Mouse (Mus musculus): ENCODE results near the gene Vps54. TPM values are rescaled to one million over a fixed set of nuclear protein-coding genes. Genes with fewer than 3 reads are reported as not detected.
"Not testable (repeated sequence)": the region's sequence is repeated elsewhere in the genome, so short reads cannot be mapped to it uniquely, and the experiment has no call there.

The Vps54 gene
- 8.4 and 8.8 TPM in 2 replicates for polyA plus RNA-seq (2014; fragmentation: Nextera tagmentation; extraction: Ambion mirVana)

DNA sequence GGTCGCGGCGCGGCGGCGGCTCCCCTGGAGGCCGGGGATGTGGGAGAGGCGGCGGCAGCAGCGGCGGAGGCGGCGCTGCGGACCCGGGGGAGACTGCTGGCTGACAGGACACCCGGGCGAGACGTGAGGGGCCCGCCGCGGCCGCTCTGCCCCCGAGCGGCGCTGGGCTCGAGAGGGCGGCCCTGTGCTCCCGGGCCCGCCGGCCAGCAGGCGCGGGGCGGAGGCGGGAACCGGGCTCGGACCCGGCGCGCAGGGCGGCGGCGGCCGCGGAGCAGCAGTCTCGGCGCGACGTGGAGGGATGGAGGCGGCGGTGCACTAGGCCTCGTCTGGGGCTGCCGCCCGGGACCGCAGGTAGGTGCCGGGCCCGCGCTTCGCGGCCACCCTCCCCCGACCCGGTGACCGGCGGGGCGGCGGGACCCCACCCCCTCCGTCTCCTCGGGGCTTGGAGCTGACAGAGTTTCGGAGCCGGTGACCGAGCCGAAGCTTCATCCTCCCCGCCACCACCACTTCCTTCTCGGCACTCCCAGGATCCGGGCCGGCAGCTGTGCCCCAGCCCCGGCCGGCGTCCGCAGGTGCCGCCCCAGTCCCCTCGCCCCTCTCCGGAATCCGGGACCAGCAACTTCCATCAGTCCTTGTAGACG is at the start of gene Vps54:
Gene Vps54, plus strand, starts transcription at position 261 of the 641 bp plus-strand sequence.
- peak within 1 kb of the TSS; percentile 99 for H3K9ac ChIP-seq (ENCODE audit: low read length)
- H3K36me3 ChIP-seq (ENCODE audit: control insufficient read depth, insufficient read depth, low read length): no peaks in the 10 kb centered on the region
- no peaks in the 10 kb centered on the region for H3K9me3 ChIP-seq (replicated peaks; ENCODE audit: control insufficient read depth, low read length)
- peaks cover 9% of the 10 kb centered on the region for H3K4me1 ChIP-seq (ENCODE audit: control insufficient read depth, insufficient read depth, low read length)
- DNase-seq (ENCODE audit: low spot score): peak; percentile 49
- peak within 1 kb of the TSS; percentile 80 for H3K4me3 ChIP-seq (ENCODE audit: low read depth, low read length)
- peak; percentile 87 for ATAC-seq
- no peaks in the 10 kb centered on the region for H3K27me3 ChIP-seq (replicated peaks; ENCODE audit: control insufficient read depth, insufficient read depth, low read length)
- H3K4me2 ChIP-seq (ENCODE audit: low read length): peak within 1 kb of the TSS; percentile 67
- under 1% methylated on average over 38 of the region's 84 CpGs for WGBS
- H3K27ac ChIP-seq (ENCODE audit: low read depth, low read length): peak within 1 kb of the TSS; percentile 97

DNA sequence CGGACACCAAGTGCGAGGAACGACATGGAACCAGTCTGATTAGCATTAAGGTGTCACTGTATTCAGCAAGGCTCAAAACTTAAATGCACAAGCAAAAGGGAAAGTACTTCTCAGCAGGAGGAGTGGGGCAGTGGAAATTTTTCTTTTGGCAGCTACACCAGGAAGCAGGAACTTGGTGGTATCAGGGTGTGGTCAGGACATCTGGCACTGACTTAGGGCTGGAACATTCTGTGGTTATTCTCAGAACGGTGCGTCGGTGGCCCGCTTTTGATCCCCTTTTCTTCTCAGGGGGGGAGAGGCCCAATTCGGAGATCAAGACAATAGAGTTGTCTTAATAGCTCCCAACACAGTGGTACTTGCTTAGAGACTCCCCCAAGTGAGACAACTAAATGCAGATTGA is 47.3 kb upstream of the Vps54 start:
- not testable (repeated sequence) for H3K9me3 ChIP-seq (replicated peaks; ENCODE audit: control insufficient read depth, low read length); H3K36me3 ChIP-seq (ENCODE audit: control insufficient read depth, insufficient read depth, low read length); H3K27ac ChIP-seq (ENCODE audit: low read depth, low read length); H3K4me1 ChIP-seq (ENCODE audit: control insufficient read depth, insufficient read depth, low read length); H3K4me2 ChIP-seq (ENCODE audit: low read length); H3K9ac ChIP-seq (ENCODE audit: low read length); ATAC-seq; H3K4me3 ChIP-seq (ENCODE audit: low read depth, low read length); DNase-seq (ENCODE audit: low spot score); H3K27me3 ChIP-seq (replicated peaks; ENCODE audit: control insufficient read depth, insufficient read depth, low read length)
- 92% methylated on average over 8 of the region's 8 CpGs for WGBS

DNA sequence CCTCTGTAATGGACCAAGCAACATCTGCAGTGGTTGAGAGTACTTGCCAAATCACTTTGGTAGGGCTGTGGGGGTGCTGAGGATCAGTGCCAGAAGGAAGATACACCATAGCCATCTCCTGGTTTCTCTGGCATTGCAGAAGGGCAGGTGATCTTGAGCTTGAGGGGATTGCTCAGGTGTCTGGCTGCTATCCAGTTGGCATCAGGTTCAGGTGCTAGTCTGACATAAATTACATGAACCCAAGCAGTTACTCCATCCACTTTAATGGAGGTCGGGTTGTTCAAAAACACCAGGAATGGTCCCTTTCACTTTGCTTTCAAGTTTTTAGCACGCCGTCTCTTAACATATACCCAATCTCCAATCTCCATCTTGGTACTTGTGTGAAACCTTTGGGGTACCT is 44.2 kb upstream of the Vps54 start:
- Histone ChIP-seq H3K27ac (ENCODE audit: low read depth, low read length) (no peak overlapping the region), H3K4me2 (ENCODE audit: low read length) (no peak overlapping the region), H3K36me3 (ENCODE audit: control insufficient read depth, insufficient read depth, low read length) (no peaks in the 10 kb centered on the region), H3K4me3 (ENCODE audit: low read depth, low read length) (no peak overlapping the region), H3K9ac (ENCODE audit: low read length) (no peak overlapping the region), H3K27me3 (replicated peaks; ENCODE audit: control insufficient read depth, insufficient read depth, low read length) (no peaks in the 10 kb centered on the region), H3K9me3 (replicated peaks; ENCODE audit: control insufficient read depth, low read length) (no peaks in the 10 kb centered on the region), H3K4me1 (ENCODE audit: control insufficient read depth, insufficient read depth, low read length) (no peaks in the 10 kb centered on the region)
- ATAC-seq (no peak), DNase-seq (ENCODE audit: low spot score) (no peak)
- WGBS: 95% methylated on average over 3 of the region's 3 CpGs

- H3K9ac ChIP-seq (ENCODE audit: low read length): no peak overlapping the region
- 59% methylated on average over 2 of the region's 2 CpGs for WGBS
- ATAC-seq (no peak), DNase-seq (ENCODE audit: low spot score) (no peak)
- no peaks in the 10 kb centered on the region for H3K9me3 ChIP-seq (replicated peaks; ENCODE audit: control insufficient read depth, low read length)
- H3K4me2 ChIP-seq (ENCODE audit: low read length): no peak overlapping the region
- no peaks in the 10 kb centered on the region for H3K4me1 ChIP-seq (ENCODE audit: control insufficient read depth, insufficient read depth, low read length)
- no peaks in the 10 kb centered on the region for H3K27me3 ChIP-seq (replicated peaks; ENCODE audit: control insufficient read depth, insufficient read depth, low read length)
- no peaks in the 10 kb centered on the region for H3K36me3 ChIP-seq (ENCODE audit: control insufficient read depth, insufficient read depth, low read length)
- no peak overlapping the region for H3K4me3 ChIP-seq (ENCODE audit: low read depth, low read length)
- no peak overlapping the region for H3K27ac ChIP-seq (ENCODE audit: low read depth, low read length)
Observed at GRCm38 (mm10) chr11:21209046-21209445, 30.0 kb upstream of the Vps54 start.

GRCm38 (mm10) chr11:21209701-21210100 is 29.4 kb upstream of the Vps54 start:
- DNase-seq (ENCODE audit: low spot score); ATAC-seq; H3K9ac ChIP-seq (ENCODE audit: low read length); H3K27ac ChIP-seq (ENCODE audit: low read depth, low read length); H3K4me2 ChIP-seq (ENCODE audit: low read length); H3K4me1 ChIP-seq (ENCODE audit: control insufficient read depth, insufficient read depth, low read length); H3K9me3 ChIP-seq (replicated peaks; ENCODE audit: control insufficient read depth, low read length); H3K36me3 ChIP-seq (ENCODE audit: control insufficient read depth, insufficient read depth, low read length); H3K27me3 ChIP-seq (replicated peaks; ENCODE audit: control insufficient read depth, insufficient read depth, low read length); H3K4me3 ChIP-seq (ENCODE audit: low read depth, low read length): not testable (repeated sequence)
- 92% methylated on average over 9 of the region's 9 CpGs for WGBS

GRCm38 (mm10) chr11:21217419-21217818 is 21.7 kb upstream of the Vps54 start:
- WGBS: 82% methylated on average over 3 of the region's 3 CpGs
- DNase-seq (ENCODE audit: low spot score): no peak
- H3K4me3 ChIP-seq (ENCODE audit: low read depth, low read length): no peak overlapping the region

GRCm38 (mm10) chr11:21219281-21219680 is 19.8 kb upstream of the Vps54 start:
- Histone ChIP-seq H3K4me3 (ENCODE audit: low read depth, low read length) (no peak overlapping the region), H3K4me1 (ENCODE audit: control insufficient read depth, insufficient read depth, low read length) (no peaks in the 10 kb centered on the region)
- ATAC-seq: no peak

More at GRCm38 (mm10) chr11:21217419-21217818, 21.7 kb upstream of the Vps54 start:
- H3K27ac ChIP-seq (ENCODE audit: low read depth, low read length): no peak overlapping the region
- no peak overlapping the region for H3K4me2 ChIP-seq (ENCODE audit: low read length)
- no peaks in the 10 kb centered on the region for H3K36me3 ChIP-seq (ENCODE audit: control insufficient read depth, insufficient read depth, low read length)
- no peaks in the 10 kb centered on the region for H3K4me1 ChIP-seq (ENCODE audit: control insufficient read depth, insufficient read depth, low read length)
- H3K9ac ChIP-seq (ENCODE audit: low read length): no peak overlapping the region
- no peaks in the 10 kb centered on the region for H3K27me3 ChIP-seq (replicated peaks; ENCODE audit: control insufficient read depth, insufficient read depth, low read length)
- no peak for ATAC-seq
- H3K9me3 ChIP-seq (replicated peaks; ENCODE audit: control insufficient read depth, low read length): no peaks in the 10 kb centered on the region

DNA sequence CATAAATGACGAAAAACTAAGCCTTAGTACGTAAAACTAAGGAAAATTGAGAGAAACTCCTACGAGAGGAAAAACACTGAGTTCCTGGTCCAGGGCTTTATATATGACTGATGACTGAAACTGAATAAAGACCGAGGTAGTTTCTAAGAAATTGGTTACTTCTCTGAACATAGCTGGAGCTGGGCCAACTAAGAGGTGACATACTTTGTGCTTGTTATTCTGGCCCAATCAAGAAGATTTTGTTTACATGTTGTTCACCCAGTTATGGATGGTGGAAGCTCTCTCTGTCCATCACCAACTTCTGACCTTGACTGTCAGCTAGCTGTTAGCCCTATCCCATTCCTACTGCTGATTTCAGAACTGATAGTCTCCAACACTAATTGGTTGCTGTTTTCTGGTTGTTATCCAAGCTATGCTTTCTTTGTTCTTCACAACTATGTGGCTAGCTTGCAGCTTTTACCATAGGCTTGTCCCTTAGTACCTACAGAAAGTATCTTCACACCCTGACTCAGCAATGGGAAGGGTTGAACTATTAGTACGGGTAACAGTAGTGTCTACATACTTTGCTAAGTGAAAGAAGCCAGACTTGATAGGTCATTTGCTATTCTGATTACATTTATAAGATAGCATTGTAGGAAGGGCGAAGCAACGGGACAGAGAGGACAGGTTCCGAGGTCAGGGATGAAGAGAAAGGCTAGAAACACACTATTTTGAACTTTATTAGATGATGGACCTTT is 19.1 kb upstream of the Vps54 start:
- Histone ChIP-seq H3K9ac (ENCODE audit: low read length) (no peak overlapping the region), H3K27me3 (replicated peaks; ENCODE audit: control insufficient read depth, insufficient read depth, low read length) (no peaks in the 10 kb centered on the region), H3K27ac (ENCODE audit: low read depth, low read length) (no peak overlapping the region), H3K4me3 (ENCODE audit: low read depth, low read length) (no peak overlapping the region), H3K4me2 (ENCODE audit: low read length) (no peak overlapping the region), H3K9me3 (replicated peaks; ENCODE audit: control insufficient read depth, low read length) (no peaks in the 10 kb centered on the region), H3K4me1 (ENCODE audit: control insufficient read depth, insufficient read depth, low read length) (no peaks in the 10 kb centered on the region), H3K36me3 (ENCODE audit: control insufficient read depth, insufficient read depth, low read length) (no peaks in the 10 kb centered on the region)
- WGBS: 87% methylated on average over 8 of the region's 8 CpGs
- DNase-seq (ENCODE audit: low spot score) (no peak), ATAC-seq (no peak)

More at GRCm38 (mm10) chr11:21219281-21219680, 19.8 kb upstream of the Vps54 start:
- Histone ChIP-seq H3K4me2 (ENCODE audit: low read length) (no peak overlapping the region), H3K9me3 (replicated peaks; ENCODE audit: control insufficient read depth, low read length) (no peaks in the 10 kb centered on the region), H3K27ac (ENCODE audit: low read depth, low read length) (no peak overlapping the region), H3K9ac (ENCODE audit: low read length) (no peak overlapping the region), H3K27me3 (replicated peaks; ENCODE audit: control insufficient read depth, insufficient read depth, low read length) (no peaks in the 10 kb centered on the region), H3K36me3 (ENCODE audit: control insufficient read depth, insufficient read depth, low read length) (no peaks in the 10 kb centered on the region)
- 88% methylated on average over 2 of the region's 2 CpGs for WGBS
- no peak for DNase-seq (ENCODE audit: low spot score)

DNA sequence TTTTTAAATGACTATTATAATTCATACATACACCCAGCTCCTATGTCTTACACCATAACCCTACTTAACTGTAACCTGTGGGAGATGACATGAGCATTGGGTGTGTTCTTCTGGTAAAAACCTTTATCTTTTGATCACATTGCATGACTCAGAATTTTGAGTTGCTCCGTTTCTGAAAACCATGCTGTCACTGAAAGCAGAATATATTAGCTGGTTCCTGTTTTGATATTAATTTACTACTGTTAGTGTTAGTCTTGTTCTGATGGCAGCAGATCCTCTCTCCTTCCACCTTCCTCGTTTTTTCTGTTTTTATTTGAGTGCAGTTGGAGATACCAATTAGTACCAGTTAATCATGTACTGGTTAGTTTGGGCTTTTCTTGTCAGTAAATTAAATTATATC is 18.3 kb upstream of the Vps54 start:
- Histone ChIP-seq H3K27me3 (replicated peaks; ENCODE audit: control insufficient read depth, insufficient read depth, low read length) (no peaks in the 10 kb centered on the region), H3K36me3 (ENCODE audit: control insufficient read depth, insufficient read depth, low read length) (no peaks in the 10 kb centered on the region), H3K9ac (ENCODE audit: low read length) (no peak overlapping the region), H3K4me1 (ENCODE audit: control insufficient read depth, insufficient read depth, low read length) (no peaks in the 10 kb centered on the region), H3K4me3 (ENCODE audit: low read depth, low read length) (no peak overlapping the region), H3K9me3 (replicated peaks; ENCODE audit: control insufficient read depth, low read length) (no peaks in the 10 kb centered on the region), H3K4me2 (ENCODE audit: low read length) (no peak overlapping the region), H3K27ac (ENCODE audit: low read depth, low read length) (no peak overlapping the region)
- 75% methylated on average over 2 of the region's 2 CpGs for WGBS
- ATAC-seq: no peak
- DNase-seq (ENCODE audit: low spot score): no peak
